Mouse (Mus musculus) C2C12 (cell line): ENCODE results near the gene Galntl5.

ENCODE experiments used
- CEBPB ChIP-seq: IDR thresholded peaks from one replicate; pipeline ENCODE4 v1.6.1; 2011; ENCODE audit warnings: low read depth, mild to moderate bottlenecking, control low read depth, moderate library complexity
- CTCF ChIP-seq: IDR thresholded peaks from one replicate; pipeline ENCODE4 v1.5.1; 2011; ENCODE audit not compliant: control insufficient read depth, insufficient read depth, insufficient read length
- MAX ChIP-seq: IDR thresholded peaks from one replicate; pipeline ENCODE4 v1.6.1; 2011; ENCODE audit warnings: mild to moderate bottlenecking, control low read depth
- MYOG ChIP-seq: IDR thresholded peaks from one replicate; pipeline ENCODE4 v1.6.1; 2011; ENCODE audit not compliant: control insufficient read depth, insufficient read length; ENCODE audit errors: extremely low read depth

- TF ChIP-seq CTCF (no peak), CEBPB (no peak), MAX (no peak), MYOG (no peak)
Measured at GRCm38 (mm10) chr5:25153996-25154395, 27.3 kb upstream of the Galntl5 start.
